Mouse (Mus musculus) forebrain, embryonic 11.5 days (tissue): ENCODE measurements around the gene Ifna1. TPM values are rescaled to one million over a fixed set of nuclear protein-coding genes. Genes with fewer than 3 reads are reported as not detected.

Experiments used
- ATAC-seq: fragments of 200-750 bp; cut with Nextera tagmentation; replicated peaks from 2 replicates; pipeline ENCODE4 v1.8.0; 2017; ENCODE audit warnings: moderate TSS enrichment; ENCODE audit not compliant: low FRiP score
- DNase-seq: peaks from one replicate; pipeline ENCODE4 v3.0.0-alpha.2; 2017; ENCODE audit warnings: low spot score
- H3K27ac ChIP-seq: fragments of 300-500 bp; sonication (generic); 2 replicates; pipeline ENCODE4 v1.5.1; 2014; ENCODE audit warnings: low read depth, low read length
- H3K27me3 ChIP-seq: fragments of 300-500 bp; sonication (generic); 2 replicates; pipeline ENCODE4 v1.6.1; 2014; ENCODE audit warnings: mild to moderate bottlenecking, low read length, mixed read lengths; ENCODE audit not compliant: control insufficient read depth, insufficient read depth
- H3K36me3 ChIP-seq: fragments of 300-500 bp; sonication (generic); 2 replicates; pipeline ENCODE4 v1.6.1; 2014; ENCODE audit warnings: mild to moderate bottlenecking, low read length, moderate library complexity, mixed read lengths; ENCODE audit not compliant: control insufficient read depth, insufficient read depth
- H3K4me1 ChIP-seq: fragments of 300-500 bp; sonication (generic); replicated peaks from 2 replicates; pipeline ENCODE4 v1.6.1; 2014; ENCODE audit warnings: low read length, mixed read lengths; ENCODE audit not compliant: control insufficient read depth, insufficient read depth
- H3K4me2 ChIP-seq: fragments of 300-500 bp; sonication (generic); 2 replicates; pipeline ENCODE4 v1.6.1; 2014; ENCODE audit warnings: low read depth, mild to moderate bottlenecking, low read length, moderate library complexity, mixed read lengths; ENCODE audit not compliant: severe bottlenecking
- H3K4me3 ChIP-seq: fragments of 300-500 bp; sonication (generic); 2 replicates; pipeline ENCODE4 v1.5.1; 2014; ENCODE audit warnings: low read depth, low read length
- H3K9ac ChIP-seq: fragments of 300-500 bp; sonication (generic); 2 replicates; pipeline ENCODE4 v1.6.1; 2014; ENCODE audit warnings: low read length
- H3K9me3 ChIP-seq: fragments of 300-500 bp; sonication (generic); 2 replicates; pipeline ENCODE4 v1.6.1; 2016; ENCODE audit warnings: low read length, mixed read lengths; ENCODE audit not compliant: control insufficient read depth
- WGBS: fragments of 180-500 bp; shearing (Covaris S2); extraction: QIAGEN DNeasy Blood & Tissue Kit; methylation state at CpG from one replicate; pipeline ENCODE4 v1.1.7; 2014; 5-methylcytosine and 5-hydroxymethylcytosine counted together
- polyA plus RNA-seq: library from polyadenylated mRNA; unstranded; fragments of >200 nt; fragmentation: Nextera tagmentation; extraction: Ambion mirVana; gene quantifications from 2 replicates; pipeline ENCODE4 v1.2.1, GENCODE M21; 2014

Ifna1 gene
- polyA plus RNA-seq, 1 experiment from 2014 or later, result not detected

- ATAC-seq (no peak), DNase-seq (no peak)
- no peaks in the 10 kb centered on the region for H3K27me3 ChIP-seq
- H3K4me2 ChIP-seq, result no peak overlapping the region
- no peaks in the 10 kb centered on the region for H3K4me1 ChIP-seq
- no peak overlapping the region for H3K27ac ChIP-seq
- no peak overlapping the region for H3K4me3 ChIP-seq
- H3K9me3 ChIP-seq, result no peaks in the 10 kb centered on the region
- WGBS, result 75% methylated on average over 4 of the region's 4 CpGs
- no peaks in the 10 kb centered on the region for H3K36me3 ChIP-seq
- no peak overlapping the region for H3K9ac ChIP-seq
Measured at GRCm38 (mm10) chr4:88878772-88879171, 28.9 kb downstream of the Ifna1 start.

DNA sequence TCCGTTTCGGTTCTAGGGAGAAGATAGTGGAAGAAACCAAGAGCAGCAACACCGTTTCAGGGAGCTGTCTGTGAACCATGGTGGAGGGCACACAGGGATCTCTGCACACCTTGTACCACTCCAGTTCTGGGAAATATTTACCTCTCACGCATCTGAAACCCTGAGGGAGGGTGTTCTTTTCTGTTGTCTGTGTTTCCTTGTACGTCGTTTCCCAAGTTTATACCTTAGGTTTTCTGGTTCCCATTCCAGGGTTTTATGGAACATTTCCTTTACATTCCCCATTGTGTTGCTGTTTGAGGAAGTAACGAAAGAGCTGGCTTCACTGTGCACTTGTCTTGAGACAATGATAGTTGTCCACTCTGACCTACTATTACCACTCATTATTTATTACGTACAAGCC lies 30.2 kb downstream of the Ifna1 start, which contains the start of gene Ifne:
Gene Ifne, minus strand, starts transcription at position 101 of the 400 bp plus-strand sequence.
- WGBS, result 89% methylated on average over 8 of the region's 8 CpGs
- ATAC-seq, result no peak
- DNase-seq, result no peak
- no peak within 1 kb of the TSS for H3K4me2 ChIP-seq
- no peaks in the 10 kb centered on the region for H3K36me3 ChIP-seq
- no peak within 1 kb of the TSS for H3K9ac ChIP-seq
- no peaks in the 10 kb centered on the region for H3K27me3 ChIP-seq
- no peak within 1 kb of the TSS for H3K4me3 ChIP-seq
- H3K27ac ChIP-seq, result no peak within 1 kb of the TSS
- no peaks in the 10 kb centered on the region for H3K4me1 ChIP-seq
- no peaks in the 10 kb centered on the region for H3K9me3 ChIP-seq

DNA sequence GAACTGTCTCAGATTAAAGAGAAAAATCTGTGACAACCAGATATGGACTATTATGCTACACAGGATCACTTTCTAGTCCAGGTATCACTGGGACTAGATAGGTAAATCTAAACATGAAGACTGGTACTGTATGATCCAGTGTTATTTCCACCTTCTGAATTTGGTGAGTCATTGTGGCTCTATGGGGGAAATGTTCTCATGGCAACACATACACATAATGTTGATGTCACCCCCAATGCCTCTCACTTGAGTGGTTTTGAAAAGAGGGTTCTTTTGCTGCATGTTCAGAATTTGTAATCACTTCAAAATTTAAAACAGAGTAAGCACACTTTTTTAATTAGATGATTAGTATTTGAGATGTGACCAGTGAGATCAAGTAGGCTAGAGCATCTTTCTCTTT lies 38.3 kb downstream of the Ifna1 start:
- no peaks in the 10 kb centered on the region for H3K27me3 ChIP-seq
- no peak overlapping the region for H3K9ac ChIP-seq
- no peak overlapping the region for H3K4me2 ChIP-seq
- no peaks in the 10 kb centered on the region for H3K4me1 ChIP-seq
- DNase-seq (no peak), ATAC-seq (no peak)
- H3K36me3 ChIP-seq, result no peaks in the 10 kb centered on the region
- H3K9me3 ChIP-seq, result no peaks in the 10 kb centered on the region
- no peak overlapping the region for H3K27ac ChIP-seq
- H3K4me3 ChIP-seq, result no peak overlapping the region

- no peak for ATAC-seq
- H3K36me3 ChIP-seq, result no peaks in the 10 kb centered on the region
- no peak overlapping the region for H3K9ac ChIP-seq
- no peak overlapping the region for H3K4me3 ChIP-seq
- no peak for DNase-seq
- no peaks in the 10 kb centered on the region for H3K27me3 ChIP-seq
- H3K9me3 ChIP-seq, result no peaks in the 10 kb centered on the region
- no peak overlapping the region for H3K27ac ChIP-seq
- no peaks in the 10 kb centered on the region for H3K4me1 ChIP-seq
- H3K4me2 ChIP-seq, result no peak overlapping the region
Measured at GRCm38 (mm10) chr4:88893201-88893754, 43.4 kb downstream of the Ifna1 start.

Other genes with a start within 250 kb of the Ifna1 start
- not detected in 2 replicates for gene Ifna12, start 246.7 kb upstream of the Ifna1 start, polyA plus RNA-seq
- gene C87499, start 215.7 kb upstream of the Ifna1 start, polyA plus RNA-seq, result not detected in 2 replicates
- gene Ifna13, start 205.6 kb upstream of the Ifna1 start, polyA plus RNA-seq, result not detected in 2 replicates
- gene Ifna16, start 173.2 kb upstream of the Ifna1 start, polyA plus RNA-seq, result not detected in 2 replicates
- gene Ifna2, start 166.2 kb upstream of the Ifna1 start, polyA plus RNA-seq, result not detected in 2 replicates
- not detected in 2 replicates for gene Ifnab, start 158.7 kb upstream of the Ifna1 start, polyA plus RNA-seq
- gene Gm26566, start 128.3 kb upstream of the Ifna1 start, polyA plus RNA-seq, result 0.81 and 1.3 TPM in 2 replicates
- gene Klhl9, start 127.6 kb upstream of the Ifna1 start, polyA plus RNA-seq, result 136 and 144 TPM in 2 replicates
- not detected in 2 replicates for gene Gm13271, start 95.2 kb upstream of the Ifna1 start, polyA plus RNA-seq
- 0.19 TPM in 1 of 2 replicates, not detected in the other for gene Gm13283, start 90.0 kb upstream of the Ifna1 start, polyA plus RNA-seq
- 0.20 and 0.53 TPM in 2 replicates for gene Gm13290, start 76.3 kb upstream of the Ifna1 start, polyA plus RNA-seq
- gene Gm13289, start 73.2 kb upstream of the Ifna1 start, polyA plus RNA-seq, result not detected in 2 replicates
- gene Gm13272, start 70.2 kb upstream of the Ifna1 start, polyA plus RNA-seq, result not detected in 2 replicates
- not detected in 2 replicates for gene Ifnz, start 68.0 kb upstream of the Ifna1 start, polyA plus RNA-seq
- gene Gm13276, start 64.4 kb upstream of the Ifna1 start, polyA plus RNA-seq, result not detected in 2 replicates
- not detected in 2 replicates for gene Gm13277, start 61.5 kb upstream of the Ifna1 start, polyA plus RNA-seq
- gene Gm13278, start 58.5 kb upstream of the Ifna1 start, polyA plus RNA-seq, result not detected in 2 replicates
- gene Gm13275, start 55.6 kb upstream of the Ifna1 start, polyA plus RNA-seq, result not detected in 2 replicates
- gene Gm13279, start 52.7 kb upstream of the Ifna1 start, polyA plus RNA-seq, result not detected in 2 replicates
- gene Gm13285, start 50.4 kb upstream of the Ifna1 start, polyA plus RNA-seq, result 1.3 TPM in 1 of 2 replicates, not detected in the other
- not detected in 2 replicates for gene Gm13287, start 46.8 kb upstream of the Ifna1 start, polyA plus RNA-seq
- not detected in 2 replicates for gene Gm13288, start 44.6 kb upstream of the Ifna1 start, polyA plus RNA-seq
- gene Ifna7, start 33.9 kb upstream of the Ifna1 start, polyA plus RNA-seq, result not detected in 2 replicates
- not detected in 2 replicates for gene Ifna11, start 30.1 kb upstream of the Ifna1 start, polyA plus RNA-seq
- not detected in 2 replicates for gene Ifna6, start 22.7 kb upstream of the Ifna1 start, polyA plus RNA-seq
- gene Ifna5, start 14.6 kb upstream of the Ifna1 start, polyA plus RNA-seq, result not detected in 2 replicates
- gene Ifna4, start 8.2 kb upstream of the Ifna1 start, polyA plus RNA-seq, result not detected in 2 replicates
- gene Ifne, start 30.1 kb downstream of the Ifna1 start, polyA plus RNA-seq, result not detected in 2 replicates